Mouse (Mus musculus) left cerebral cortex, postnatal 4 days (tissue): ENCODE results near the gene Gpr171. TPM values are rescaled to one million over a fixed set of nuclear protein-coding genes. Genes with fewer than 3 reads are reported as not detected.
"Not testable (repeated sequence)": the region's sequence is repeated elsewhere in the genome, so short reads cannot be mapped to it uniquely, and the experiment has no call there.

Experiments used
- DNase-seq: peaks from one replicate; pipeline ENCODE4 v3.0.0-alpha.2; 2022
- intact Hi-C: fragments of 180-260 bp; cut with DNase I; formaldehyde crosslinking; loops from one replicate; pipeline ENCODE4 v1.15.1; 2025
- total RNA-seq, 2 experiments: library from RNA; stranded (reverse); gene quantifications; 2 replicates each; pipeline ENCODE4 v1.2.3; 2021

Gene Gpr171
- total RNA-seq, 2 experiments from 2014 or later, result not detected

DNA sequence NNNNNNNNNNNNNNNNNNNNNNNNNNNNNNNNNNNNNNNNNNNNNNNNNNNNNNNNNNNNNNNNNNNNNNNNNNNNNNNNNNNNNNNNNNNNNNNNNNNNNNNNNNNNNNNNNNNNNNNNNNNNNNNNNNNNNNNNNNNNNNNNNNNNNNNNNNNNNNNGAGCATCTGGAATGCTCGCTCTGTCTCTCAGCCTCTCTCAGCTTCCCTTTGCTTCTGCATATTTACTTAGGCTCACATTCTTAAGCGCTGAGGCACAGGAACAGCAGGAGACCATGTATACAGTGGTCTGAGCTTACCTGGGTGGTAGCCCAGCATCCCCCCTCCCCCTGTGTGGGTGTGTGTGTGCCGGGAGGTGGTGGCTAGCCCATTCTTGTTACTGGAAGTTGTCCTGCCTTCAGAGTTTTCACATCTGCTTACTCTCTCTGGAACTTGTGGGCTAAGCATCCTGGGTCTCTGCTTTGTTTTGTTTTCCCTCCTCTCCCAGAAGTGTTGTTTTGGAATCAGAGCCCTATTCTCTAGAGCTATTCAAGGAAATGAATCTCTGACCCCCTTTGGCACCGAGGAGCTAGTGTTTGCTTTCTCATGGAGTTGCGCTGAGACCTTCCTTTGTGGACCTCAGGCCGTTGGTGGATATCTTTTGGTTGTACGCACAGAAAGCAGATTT lies 19.6 kb upstream of the Gpr171 start:
- intact Hi-C loops, result loop anchor here (10.0 kb wide), 1 partner anchor 84 kb away; no protein-coding TSS in a partner anchor
- no peak for DNase-seq

DNA sequence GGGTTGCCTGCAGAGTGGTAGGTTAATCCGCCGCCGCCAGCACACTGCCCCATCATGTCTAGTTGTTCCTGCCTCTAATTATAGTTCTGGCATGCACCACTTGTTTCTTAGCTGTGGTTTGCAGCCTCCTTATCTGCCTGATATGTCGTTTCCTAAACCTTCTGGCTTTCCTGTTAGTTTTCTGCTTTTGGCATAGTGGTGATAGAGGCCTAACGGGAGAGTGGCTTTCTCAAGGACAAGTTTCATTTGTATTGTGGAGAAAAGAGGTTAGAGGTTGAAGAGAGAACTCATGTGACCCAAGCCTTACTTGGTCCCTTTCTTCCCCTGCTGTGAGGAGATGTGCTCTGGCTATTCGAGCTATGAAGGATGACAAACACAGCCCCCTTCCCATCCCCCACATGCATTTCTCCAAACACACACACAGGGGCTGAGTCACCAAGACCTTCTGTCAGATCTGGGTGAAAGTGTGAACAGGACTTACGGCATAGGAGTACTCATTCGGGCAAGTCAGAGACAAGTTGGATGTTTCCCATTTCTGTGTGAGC lies 12.4 kb upstream of the Gpr171 start:
- intact Hi-C loops, result no loop called here
- no peak for DNase-seq

DNA sequence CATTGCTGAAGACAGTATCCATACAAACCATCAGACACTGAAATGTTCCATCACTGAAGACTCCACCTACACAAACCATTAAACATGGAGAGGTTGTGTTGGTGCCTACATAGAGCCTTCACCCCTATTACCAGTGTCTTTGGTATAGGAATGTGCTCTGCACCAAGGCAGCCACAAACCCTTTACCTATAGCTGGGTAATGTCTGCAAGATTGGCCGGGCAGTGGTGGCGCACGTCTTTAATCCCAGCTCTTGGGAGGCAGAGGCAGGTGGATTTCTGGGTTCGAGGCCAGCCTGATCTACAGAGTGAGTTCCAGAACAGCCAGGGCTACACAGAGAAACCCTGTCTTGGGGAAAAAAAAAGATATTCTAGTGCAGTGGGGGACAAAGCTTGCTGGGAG lies 11.7 kb upstream of the Gpr171 start:
- DNase-seq, intact Hi-C loops: not testable (repeated sequence)

DNA sequence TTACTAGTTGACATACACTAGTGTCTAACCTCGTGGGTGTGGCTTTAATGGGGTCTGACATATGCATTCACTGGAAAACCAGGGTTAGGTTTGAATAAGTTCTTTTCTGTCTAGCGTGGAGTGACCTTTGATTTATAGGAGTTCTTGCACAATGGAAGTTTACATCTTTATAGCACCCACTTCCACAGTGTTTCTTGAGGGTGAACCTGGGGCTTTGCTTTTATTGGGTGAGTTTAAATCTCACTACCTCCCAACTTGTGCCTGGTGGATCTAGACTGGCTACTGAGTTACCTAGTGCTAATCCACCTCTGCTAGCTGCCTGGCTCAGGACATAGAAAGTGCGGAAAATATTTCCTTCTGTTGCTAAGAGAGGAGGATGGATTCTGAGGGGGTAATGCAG lies 10.3 kb upstream of the Gpr171 start:
- intact Hi-C loops, result no loop called here

DNA sequence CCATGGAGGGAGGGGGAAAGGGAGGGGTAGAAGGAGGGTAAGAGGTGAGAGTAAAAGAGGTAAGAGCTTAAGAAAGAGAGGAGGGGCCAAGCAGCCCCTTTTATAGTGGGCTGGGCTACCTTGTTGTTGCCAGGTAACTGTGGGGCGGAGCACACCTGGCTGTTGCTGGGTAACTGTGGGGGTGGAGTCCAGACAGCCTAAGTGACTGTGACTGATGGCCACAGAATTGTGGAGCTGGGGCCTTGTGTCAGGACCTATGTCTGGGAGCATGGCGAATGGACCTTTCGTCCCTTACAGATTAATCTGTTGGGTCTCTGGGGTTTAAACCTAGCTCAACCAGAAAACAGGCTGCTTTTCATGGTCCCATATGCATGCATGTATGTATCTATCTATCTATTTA lies 8.2 kb upstream of the Gpr171 start:
- DNase-seq, intact Hi-C loops: not testable (repeated sequence)

More for the DNA sequence above, 10.3 kb upstream of the Gpr171 start:
- DNase-seq, result no peak

DNA sequence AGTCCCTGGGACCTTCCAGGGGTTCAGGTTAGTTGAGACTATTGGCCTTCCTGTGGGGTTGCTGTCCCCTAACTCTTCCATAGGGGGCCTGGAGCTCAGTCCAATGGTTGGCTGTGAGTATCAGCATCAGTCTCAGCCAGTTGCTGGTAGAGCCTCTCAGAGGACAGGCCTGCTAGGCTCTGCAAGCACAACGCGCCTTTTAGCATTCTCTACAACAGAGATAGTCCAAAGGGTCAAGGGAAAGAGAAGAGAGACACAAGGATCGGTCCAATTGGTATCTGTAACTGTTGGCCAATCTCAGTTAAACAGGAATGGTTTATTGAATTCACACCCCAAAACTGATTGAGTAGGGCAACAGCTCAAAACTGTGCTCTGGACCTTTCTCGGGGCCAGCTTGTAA lies 5.8 kb upstream of the Gpr171 start:
- intact Hi-C loops, result no loop called here

DNA sequence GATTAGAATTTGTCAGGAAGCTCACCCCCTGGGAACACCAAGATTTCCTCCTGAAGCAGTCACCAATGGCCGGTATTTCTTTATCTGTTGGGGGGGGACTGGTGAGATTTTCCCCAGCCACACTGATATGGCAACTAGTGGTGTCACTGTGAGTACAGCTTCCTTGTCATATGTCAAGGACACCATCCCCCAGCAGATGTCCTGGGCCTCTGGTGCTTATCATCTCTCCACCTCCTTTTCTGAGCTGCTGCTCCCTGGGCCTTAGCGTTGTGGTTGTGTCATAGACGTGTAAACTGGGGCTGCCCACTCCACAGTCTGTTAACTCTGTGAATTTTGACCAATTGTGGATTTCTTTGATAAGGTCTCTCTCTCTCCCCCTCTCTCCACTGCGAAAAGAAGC lies 2.8 kb upstream of the Gpr171 start:
- DNase-seq, result no peak
- intact Hi-C loops, result no loop called here

More for the DNA sequence above, 5.8 kb upstream of the Gpr171 start:
- DNase-seq, result no peak

DNA sequence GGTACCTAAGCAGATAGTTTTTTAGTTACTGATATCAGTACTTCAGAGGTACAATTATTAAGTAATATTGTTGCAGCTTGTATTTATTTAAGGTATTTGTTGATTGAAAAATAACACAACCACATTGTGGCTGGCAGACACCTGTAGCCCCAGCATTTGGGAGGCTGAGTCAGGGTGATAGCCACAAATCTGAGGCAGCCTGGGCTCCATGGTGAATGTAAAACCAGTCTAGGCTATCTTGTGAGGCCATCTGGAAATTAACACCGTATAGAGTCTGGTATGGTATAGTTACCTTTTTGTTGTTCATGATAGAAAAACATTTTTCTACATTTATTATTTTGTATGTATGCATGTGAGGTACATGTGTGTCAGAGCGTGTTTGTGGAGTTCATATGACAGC lies 525 bp upstream of the Gpr171 start:
- no peak for DNase-seq
- intact Hi-C loops, result no loop called here

DNA sequence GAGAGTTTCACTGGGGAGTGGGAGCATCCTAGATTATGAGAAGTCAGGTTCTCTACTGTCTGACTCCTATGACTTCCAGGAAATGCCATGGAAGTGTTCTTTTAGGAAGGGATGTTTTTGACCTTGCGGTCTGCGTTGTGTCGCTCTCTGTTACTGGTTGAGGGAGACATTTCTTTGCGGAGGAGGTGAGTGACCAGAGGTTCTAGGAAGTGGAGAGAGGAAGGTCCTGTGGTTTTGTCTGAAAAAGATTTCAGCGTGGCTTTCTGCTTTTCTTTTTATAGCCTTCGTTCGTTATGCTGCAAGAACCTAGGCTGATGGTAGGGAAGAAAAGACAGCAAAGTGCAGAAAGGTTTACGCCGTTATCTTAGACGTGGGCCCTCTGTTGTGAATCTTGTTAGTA lies 3.1 kb downstream of the Gpr171 start:
- intact Hi-C loops, result no loop called here
- DNase-seq, result no peak

DNA sequence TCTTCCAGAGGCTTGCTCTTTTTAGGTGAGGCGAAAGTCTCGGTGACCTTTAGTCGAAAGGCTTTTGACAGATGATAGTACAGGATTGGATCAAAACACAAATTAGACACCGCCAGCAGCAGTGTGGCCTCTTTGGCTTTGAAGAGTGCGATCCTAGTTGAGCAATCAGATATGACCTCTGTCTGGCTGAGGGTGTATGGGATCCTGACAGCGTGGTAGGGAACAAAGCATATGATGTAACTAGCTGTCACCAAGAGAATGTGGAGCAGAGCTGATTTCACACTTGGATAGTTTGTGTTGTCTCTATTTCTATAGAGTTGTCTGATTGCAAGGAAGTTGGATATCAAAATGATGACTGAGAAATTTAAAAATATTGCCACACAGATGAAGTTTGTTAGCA lies 4.2 kb downstream of the Gpr171 start:
- intact Hi-C loops, result no loop called here
- DNase-seq, result no peak

DNA sequence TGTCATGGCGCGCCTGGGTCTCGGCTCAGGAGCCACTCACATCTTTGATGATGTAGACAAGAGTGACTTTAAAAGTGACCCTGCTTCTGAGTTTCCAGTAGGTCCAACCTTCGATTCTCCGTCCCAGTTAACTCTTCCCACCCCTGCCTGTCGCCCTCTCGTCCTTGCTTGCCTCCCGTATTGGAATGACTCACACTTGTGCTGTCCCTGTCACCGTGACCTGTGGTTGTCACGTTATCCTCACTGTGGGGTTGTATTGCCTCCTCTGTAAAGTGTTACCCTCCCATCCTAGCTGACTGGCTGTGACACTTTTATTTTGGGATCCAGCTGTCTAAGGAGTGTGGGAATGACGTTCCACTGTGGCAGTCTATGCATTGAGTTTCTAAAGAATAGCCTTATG lies 8.9 kb downstream of the Gpr171 start:
- intact Hi-C loops, result no loop called here
- DNase-seq, result no peak

DNA sequence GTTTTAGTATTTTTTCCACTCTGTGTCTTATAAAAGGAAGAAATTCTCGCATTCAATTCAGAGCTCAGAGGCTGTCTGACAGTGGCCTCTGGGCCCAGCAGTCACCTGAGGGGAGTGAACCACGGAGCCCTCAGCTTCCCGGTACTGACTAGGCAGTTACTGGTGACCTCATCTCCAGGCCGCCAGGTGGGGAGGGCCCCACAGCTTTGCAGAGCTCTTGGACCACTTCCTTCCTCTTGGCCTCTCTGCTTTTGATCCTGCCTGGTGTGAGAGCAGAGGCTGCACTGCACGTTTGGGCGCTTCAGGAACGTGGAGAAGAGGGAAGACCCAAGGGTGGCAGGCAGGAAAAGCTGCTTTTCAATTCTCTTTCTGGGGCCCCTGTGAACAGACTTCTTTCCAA lies 20.7 kb downstream of the Gpr171 start:
- intact Hi-C loops, result no loop called here
- DNase-seq, result no peak

DNA sequence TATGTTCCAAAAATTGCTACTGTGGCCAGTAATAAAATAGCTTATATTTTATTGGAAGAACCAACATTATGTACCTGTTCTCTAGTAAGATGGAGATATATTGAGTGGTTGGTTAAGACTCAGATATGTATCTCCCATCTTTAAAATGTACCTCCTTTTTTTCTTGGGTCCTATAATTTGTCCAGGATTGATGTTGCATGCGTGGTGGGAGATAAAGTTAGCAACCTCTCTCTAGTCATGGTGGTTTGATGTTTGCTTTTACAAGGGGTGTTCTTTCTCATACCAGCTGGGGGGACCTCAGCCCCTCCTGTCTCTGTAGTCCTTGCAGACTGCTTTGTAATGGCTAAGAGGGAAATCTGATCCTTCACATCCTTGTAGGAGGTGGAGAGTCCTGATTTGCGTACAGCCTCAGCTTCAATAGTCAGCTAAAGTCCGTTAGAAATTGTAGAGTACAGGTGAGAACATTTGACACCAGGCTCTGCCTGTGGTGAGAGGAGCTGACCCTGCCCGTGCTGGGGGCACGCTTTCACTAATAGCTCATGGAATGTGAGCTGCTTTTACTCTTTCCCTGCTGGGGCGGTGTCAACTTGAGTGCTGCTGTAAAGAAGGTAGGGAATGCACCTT lies 21.2 kb downstream of the Gpr171 start:
- intact Hi-C loops, result no loop called here
- DNase-seq, result no peak

DNA sequence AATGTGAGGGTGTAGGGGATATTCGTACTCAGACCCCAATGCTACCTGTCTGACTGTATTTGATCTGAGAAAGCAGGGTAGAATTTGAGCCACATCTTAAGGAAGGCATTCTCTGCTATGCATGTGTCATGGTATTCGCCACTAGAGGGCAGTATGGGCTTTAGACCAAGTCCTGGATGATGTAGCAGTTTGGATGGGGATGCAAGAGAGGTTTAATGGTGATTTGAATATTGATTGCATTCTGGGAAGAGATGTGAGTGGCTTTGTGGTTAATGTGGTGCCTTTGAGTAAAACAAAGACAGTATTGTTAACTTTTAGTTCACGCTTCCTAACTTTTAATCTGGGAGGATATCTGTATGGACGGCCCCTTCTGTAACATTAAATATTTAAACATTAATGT lies 22.3 kb downstream of the Gpr171 start:
- DNase-seq, result peak; percentile 29
- intact Hi-C loops, result no loop called here

DNA sequence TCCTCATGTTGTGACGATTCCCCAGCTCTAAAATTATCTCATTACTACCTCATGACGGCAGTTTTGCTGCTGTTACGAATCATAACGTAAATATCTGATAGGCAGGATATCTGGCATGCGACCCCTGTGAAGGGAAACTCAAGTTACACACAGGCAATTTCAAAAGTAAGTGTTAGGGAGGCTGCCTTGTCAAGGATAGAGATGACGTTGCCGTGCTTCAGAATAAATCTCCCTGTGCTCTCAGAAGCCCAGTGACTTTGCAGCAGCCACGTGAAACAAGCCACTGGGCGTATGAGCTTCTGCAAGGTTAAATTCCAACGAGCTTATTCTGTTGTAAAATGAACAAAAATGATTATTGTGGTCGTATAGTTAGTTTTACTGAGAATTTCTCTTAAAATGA lies 23.0 kb downstream of the Gpr171 start:
- no peak for DNase-seq
- intact Hi-C loops, result no loop called here

DNA sequence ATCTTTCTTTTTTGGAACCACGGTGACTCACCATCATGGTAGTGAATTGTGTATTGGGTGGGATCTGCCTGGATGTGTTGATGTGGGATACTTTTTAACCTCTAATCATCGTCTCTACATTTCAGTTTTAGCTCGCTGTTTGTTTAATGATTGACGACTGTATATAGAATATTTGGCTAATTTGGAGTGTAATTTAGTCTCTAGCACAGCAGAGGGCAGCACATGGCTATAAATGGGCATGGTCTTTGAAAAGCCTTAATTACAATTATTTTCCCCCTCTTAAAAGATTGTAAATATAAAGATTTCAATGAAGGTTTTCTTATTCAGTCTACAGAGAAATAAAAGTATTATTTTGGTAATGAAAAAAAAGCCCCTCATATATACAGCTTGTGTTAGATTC lies 24.3 kb downstream of the Gpr171 start:
- intact Hi-C loops, result loop anchor here (2.0 kb wide), 1 partner anchor 1038 kb away; no protein-coding TSS in a partner anchor
- no peak for DNase-seq

DNA sequence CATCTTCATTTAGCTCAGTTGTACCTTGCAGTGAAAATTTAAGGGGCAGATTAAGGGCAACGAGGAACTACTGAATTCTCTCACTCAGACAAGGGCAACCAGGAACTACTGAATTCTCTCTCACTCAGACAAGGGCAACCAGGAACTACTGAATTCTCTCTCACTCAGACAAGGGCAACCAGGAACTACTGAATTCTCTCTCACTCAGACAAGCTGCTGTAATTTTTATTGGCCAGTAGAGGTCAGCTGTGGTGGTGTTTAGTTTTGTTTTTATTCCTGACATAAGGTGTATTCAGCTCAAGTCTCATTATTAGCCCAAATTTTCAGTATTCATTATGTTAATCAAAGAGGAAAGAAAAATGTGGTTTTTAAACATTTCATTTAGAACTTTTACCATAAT lies 32.5 kb downstream of the Gpr171 start:
- DNase-seq, intact Hi-C loops: not testable (repeated sequence)

DNA sequence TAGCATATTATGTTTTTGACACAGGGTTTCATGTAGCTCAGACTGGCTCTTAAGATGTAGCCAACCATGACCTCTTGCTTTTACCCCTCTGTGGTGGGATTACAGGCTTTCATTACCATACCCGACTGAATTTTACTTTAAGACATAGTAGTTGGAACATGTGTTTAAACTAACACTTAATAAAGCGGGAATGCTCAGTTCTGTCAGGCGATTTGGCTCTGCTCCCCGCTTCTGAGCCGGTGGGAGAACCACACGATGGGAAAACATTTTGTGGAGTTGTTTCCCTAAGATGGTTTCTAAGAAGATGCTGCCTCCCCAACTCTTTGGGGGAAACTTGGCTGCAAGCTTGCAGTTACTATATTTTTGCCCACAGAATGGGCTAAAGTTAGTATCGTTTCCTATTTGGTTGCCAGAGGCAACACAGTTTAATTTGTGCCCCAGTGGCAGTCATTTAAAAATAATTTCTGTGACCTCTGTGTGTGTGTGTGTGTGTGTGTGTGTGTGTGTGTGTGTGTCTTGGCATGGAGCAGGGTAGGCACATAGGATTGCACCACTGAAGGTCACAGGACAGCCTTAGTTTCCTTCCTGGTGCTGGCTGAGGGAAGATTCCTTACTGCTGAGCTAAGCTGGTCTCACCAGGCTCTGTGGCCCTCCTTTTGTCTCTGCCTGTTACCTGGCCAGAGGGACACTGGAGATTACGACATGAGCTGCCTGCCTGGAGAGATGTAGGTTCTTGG lies 34.9 kb downstream of the Gpr171 start:
- no peak for DNase-seq
- intact Hi-C loops, result no loop called here

DNA sequence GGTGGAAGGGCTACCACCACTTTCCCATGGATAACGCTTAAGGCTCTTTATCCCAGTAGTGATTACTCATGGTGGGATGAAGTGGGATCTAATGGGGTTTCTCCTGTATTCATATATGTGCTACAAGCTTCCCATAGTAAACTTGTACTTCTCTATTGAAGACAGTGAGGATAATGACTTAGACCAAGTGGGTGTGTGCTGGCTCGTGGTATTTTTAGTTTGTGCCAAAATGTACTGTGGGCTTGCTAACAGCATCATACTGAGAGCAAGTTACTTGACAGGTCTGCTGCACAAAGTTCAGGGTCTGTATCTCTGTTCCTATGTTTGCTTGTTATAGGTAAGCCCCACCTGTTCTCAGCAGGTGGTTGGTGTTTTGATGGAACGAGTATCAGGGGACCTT lies 35.7 kb downstream of the Gpr171 start:
- intact Hi-C loops, result no loop called here
- no peak for DNase-seq

DNA sequence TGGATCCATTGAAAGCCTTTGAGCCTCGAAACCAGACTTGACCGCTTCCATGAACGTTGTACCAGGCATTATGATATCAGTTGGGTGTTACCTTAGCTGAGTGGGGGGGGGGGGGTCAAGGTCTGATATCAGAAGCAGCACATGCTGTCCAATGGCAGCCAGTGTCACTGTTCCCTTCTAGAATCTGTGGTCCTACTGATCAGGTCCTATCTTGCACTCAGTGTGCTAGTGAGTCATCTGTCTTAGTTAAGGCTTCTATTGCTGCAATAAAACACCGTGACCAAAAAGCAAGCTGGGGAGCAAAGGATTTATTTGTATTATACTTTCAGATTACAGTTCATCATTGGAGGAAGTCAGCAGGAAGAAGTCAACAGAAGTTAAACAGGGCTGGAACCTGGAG lies 38.2 kb downstream of the Gpr171 start:
- no peak for DNase-seq
- intact Hi-C loops, result loop anchor here (5.0 kb wide), 1 partner anchor 81 kb away; no protein-coding TSS in a partner anchor

DNA sequence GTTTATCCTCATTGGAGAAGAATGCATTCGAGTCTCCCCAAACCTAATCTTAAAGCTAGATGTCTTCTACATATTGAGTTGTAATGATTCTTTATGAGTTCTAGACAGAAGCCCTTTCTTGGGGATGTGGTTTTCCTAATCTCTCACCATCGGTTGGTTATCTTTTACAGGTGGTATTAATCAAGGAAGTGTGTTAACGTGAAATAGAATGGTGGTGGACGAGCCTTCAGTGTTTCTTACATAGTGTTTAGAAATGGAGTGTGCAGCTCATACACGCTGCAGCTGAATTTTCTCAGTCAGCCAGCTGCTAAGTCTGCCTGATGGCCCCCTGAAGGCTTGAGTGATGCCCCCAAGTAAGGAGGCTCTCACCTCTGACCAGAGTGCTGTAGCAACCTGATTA lies 39.5 kb downstream of the Gpr171 start:
- DNase-seq, result no peak
- intact Hi-C loops, result loop anchor here (5.0 kb wide), 1 partner anchor 80 kb away; no protein-coding TSS in a partner anchor
